Comparison of ENCODE assay signal across 8 mouse cellular contexts in the genomic region with DNA sequence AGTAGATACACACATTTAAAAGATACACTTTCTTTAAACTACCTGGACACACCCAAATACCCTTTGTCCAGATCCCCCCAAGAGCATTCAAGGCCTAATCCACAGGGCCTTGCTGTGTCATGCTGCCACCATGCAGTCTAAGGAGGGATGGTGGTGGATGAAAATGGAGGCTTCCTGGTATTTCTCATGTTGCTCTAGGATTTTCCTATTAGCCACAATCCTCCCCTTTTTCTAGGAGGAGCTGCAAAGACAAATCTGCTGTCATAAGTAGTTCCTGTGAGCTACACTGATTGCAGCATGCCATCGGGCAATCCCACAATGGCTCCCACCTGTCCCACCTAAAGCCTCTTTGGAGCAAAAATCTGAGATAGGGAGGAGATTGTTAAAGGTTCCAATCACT. TPM values are rescaled to one million over a fixed set of nuclear protein-coding genes. Genes with fewer than 3 reads are reported as not detected.
DNase-seq lines count a peak whose midpoint lies in the region; ATAC-seq and TF ChIP-seq lines count a peak whose summit lies in the region.
"Had no signal": no experiment of that assay in that cellular context is flagged by ENCODE, and none has a peak within 500 bp of the region (broad histone marks: within the 10 kb centered on the region; RNA-seq: fewer than 3 reads in every experiment).

No protein-coding gene starts in this region.

- H3K4me1 ChIP-seq in lung, embryonic 16.5 days (replicated peaks; ENCODE audit: control insufficient read depth, insufficient read depth, low read length) = peaks cover 32% of the 10 kb centered on the region
- H3K4me1 ChIP-seq in embryonic facial prominence, embryonic 14.5 days (ENCODE audit: control insufficient read depth, insufficient read depth, low read length) = peaks cover 22% of the 10 kb centered on the region
- peaks cover 28% of the 10 kb centered on the region for H3K4me1 ChIP-seq in limb, embryonic 14.5 days (ENCODE audit: control insufficient read depth, insufficient read depth, low read length)
- H3K4me1 ChIP-seq in stomach, embryonic 16.5 days (ENCODE audit: control insufficient read depth, insufficient read depth, low read length) = peaks cover 36% of the 10 kb centered on the region

- peak overlapping the region; percentile 88 for H3K4me2 ChIP-seq in lung, embryonic 16.5 days (ENCODE audit: low read depth, low read length)
- H3K4me2 ChIP-seq in embryonic facial prominence, embryonic 14.5 days (ENCODE audit: low read depth, low read length) = peak overlapping the region; percentile 92
- H3K4me2 ChIP-seq in limb, embryonic 14.5 days (replicated peaks; ENCODE audit: low read depth, low read length, severe bottlenecking) = peak overlapping the region; percentile 73
- peak overlapping the region; percentile 88 for H3K4me2 ChIP-seq in stomach, embryonic 16.5 days (ENCODE audit: low read depth, low read length)

- DNase-seq in lung, postnatal 10 days = no peak
- no peak for DNase-seq in embryonic facial prominence, embryonic 14.5 days (ENCODE audit: low spot score)
- DNase-seq in limb, embryonic 14.5 days (ENCODE audit: low spot score) = no peak
- no peak for DNase-seq in kidney, postnatal 14 days

- peaks cover 21% of the 10 kb centered on the region for H3K36me3 ChIP-seq in lung, embryonic 16.5 days (ENCODE audit: control insufficient read depth, insufficient read depth, low read length)
- peaks cover 39% of the 10 kb centered on the region for H3K36me3 ChIP-seq in embryonic facial prominence, embryonic 14.5 days (ENCODE audit: control insufficient read depth, insufficient read depth, low read length)
- H3K36me3 ChIP-seq in limb, embryonic 14.5 days (ENCODE audit: control insufficient read depth, insufficient read depth, low read length) = peaks cover 23% of the 10 kb centered on the region
- H3K36me3 ChIP-seq in stomach, embryonic 16.5 days (ENCODE audit: control insufficient read depth, insufficient read depth, low read length) = peaks cover 13% of the 10 kb centered on the region

- no peaks in the 10 kb centered on the region for H3K27me3 ChIP-seq in lung, embryonic 16.5 days (ENCODE audit: control insufficient read depth, insufficient read depth, low read depth, low read length)
- H3K27me3 ChIP-seq in embryonic facial prominence, embryonic 14.5 days (replicated peaks; ENCODE audit: control insufficient read depth, insufficient read depth, low read length) = no peaks in the 10 kb centered on the region
- H3K27me3 ChIP-seq in limb, embryonic 14.5 days (ENCODE audit: control insufficient read depth, insufficient read depth, low read length) = no peaks in the 10 kb centered on the region
- H3K27me3 ChIP-seq in stomach, embryonic 16.5 days (ENCODE audit: control insufficient read depth, insufficient read depth, low read length) = no peaks in the 10 kb centered on the region

- ATAC-seq in lung, embryonic 16.5 days (ENCODE audit: low read depth) = no peak
- ATAC-seq in embryonic facial prominence, embryonic 14.5 days (ENCODE audit: low read depth) = no peak
- no peak for ATAC-seq in limb, embryonic 14.5 days (ENCODE audit: low FRiP score, low read depth)
- ATAC-seq in stomach, embryonic 16.5 days (ENCODE audit: insufficient read depth, low FRiP score) = no peak
- no peak for ATAC-seq in megakaryocyte-erythroid progenitor cell, adult 5-6 weeks (replicated peaks; ENCODE audit: low FRiP score, low TSS enrichment, poor library complexity, severe bottlenecking)

- H3K9ac ChIP-seq in lung, embryonic 16.5 days (ENCODE audit: low read length) = peak overlapping the region; percentile 45
- peak overlapping the region; percentile 92 for H3K9ac ChIP-seq in embryonic facial prominence, embryonic 14.5 days (ENCODE audit: low read depth, low read length)
- peak overlapping the region; percentile 84 for H3K9ac ChIP-seq in limb, embryonic 14.5 days (ENCODE audit: low read depth, low read length, severe bottlenecking)
- H3K9ac ChIP-seq in stomach, embryonic 16.5 days (ENCODE audit: low read length) = peak overlapping the region; percentile 53

- no peak for TF ChIP-seq POLR2A in limb, embryonic 14.5 days (IDR thresholded peaks at IDR 0.05; ENCODE audit: borderline replicate concordance, extremely low read depth, insufficient read depth, insufficient read length)

- peak overlapping the region; percentile 95 for H3K4me3 ChIP-seq in lung, embryonic 16.5 days (ENCODE audit: low read length)
- H3K4me3 ChIP-seq in embryonic facial prominence, embryonic 14.5 days (ENCODE audit: low read depth, low read length) = peak overlapping the region; percentile 86
- H3K4me3 ChIP-seq in limb, embryonic 14.5 days (replicated peaks; ENCODE audit: low read length) = peak overlapping the region; percentile 75
- H3K4me3 ChIP-seq in stomach, embryonic 16.5 days (replicated peaks; ENCODE audit: low read length) = peak overlapping the region; percentile 89

- H3K27ac ChIP-seq in lung, embryonic 16.5 days (ENCODE audit: low read length) = 0 out of 2 replicates have a peak overlapping the region, but pooled peaks have one; percentile 21
- peak overlapping the region; percentile 96 for H3K27ac ChIP-seq in embryonic facial prominence, embryonic 14.5 days (replicated peaks; ENCODE audit: low read depth, low read length)
- H3K27ac ChIP-seq in limb, embryonic 14.5 days (replicated peaks; ENCODE audit: low read depth, low read length) = no peak overlapping the region
- peak overlapping the region; percentile 21 for H3K27ac ChIP-seq in stomach, embryonic 16.5 days (ENCODE audit: low read length)

- no peaks in the 10 kb centered on the region for H3K9me3 ChIP-seq in lung, embryonic 16.5 days (ENCODE audit: control insufficient read depth, low read length)
- H3K9me3 ChIP-seq in embryonic facial prominence, embryonic 14.5 days (ENCODE audit: control insufficient read depth, low read length) = no peaks in the 10 kb centered on the region
- no peaks in the 10 kb centered on the region for H3K9me3 ChIP-seq in limb, embryonic 14.5 days (ENCODE audit: control insufficient read depth, low read length)
- no peaks in the 10 kb centered on the region for H3K9me3 ChIP-seq in stomach, embryonic 16.5 days (replicated peaks; ENCODE audit: control insufficient read depth, low read length)

- WGBS in lung, embryonic 16.5 days = 5% methylated on average over 1 of the region's 1 CpGs
- WGBS in embryonic facial prominence, embryonic 14.5 days = 12% methylated on average over 1 of the region's 1 CpGs
- 21% methylated on average over 1 of the region's 1 CpGs for WGBS in limb, embryonic 14.5 days
- WGBS in stomach, embryonic 16.5 days = 4% methylated on average over 1 of the region's 1 CpGs

RNA-seq across cellular contexts. Expression of gene Cdc42se1, which starts 1.3 kb away (rescaled TPM):
- polyA plus RNA-seq in lung, embryonic 16.5 days (2015; fragmentation: Nextera tagmentation; extraction: Ambion mirVana) = 118 and 123 TPM in 2 replicates
- 111 and 125 TPM in 2 replicates for polyA plus RNA-seq in embryonic facial prominence, embryonic 14.5 days (2014; fragmentation: Nextera tagmentation; extraction: Ambion mirVana)
- 76.1 and 93.1 TPM in 2 replicates for polyA plus RNA-seq in limb, embryonic 14.5 days (2012; rRNA removed)
- polyA plus RNA-seq in limb, embryonic 14.5 days (2014; fragmentation: Nextera tagmentation; extraction: Ambion mirVana) = 119 and 126 TPM in 2 replicates
- 105 and 118 TPM in 2 replicates for polyA plus RNA-seq in stomach, embryonic 16.5 days (2015; fragmentation: Nextera tagmentation; extraction: Ambion mirVana)
- 69.0 and 127 TPM in 2 replicates for total RNA-seq in megakaryocyte-erythroid progenitor cell, adult 5-6 weeks (2014; fragmentation: Nextera tagmentation)
- 49.5 and 59.1 TPM in 2 replicates for total RNA-seq in megakaryocyte-erythroid progenitor cell, adult 5-6 weeks (2017)

RNA-seq across cellular contexts. Expression of gene Mllt11, which starts 4.8 kb away (rescaled TPM):
- polyA plus RNA-seq in lung, embryonic 16.5 days (2015; fragmentation: Nextera tagmentation; extraction: Ambion mirVana) = 12.0 TPM in 2 replicates
- 36.9 and 37.2 TPM in 2 replicates for polyA plus RNA-seq in embryonic facial prominence, embryonic 14.5 days (2014; fragmentation: Nextera tagmentation; extraction: Ambion mirVana)
- 38.5 and 42.4 TPM in 2 replicates for polyA plus RNA-seq in limb, embryonic 14.5 days (2012; rRNA removed)
- 16.7 and 17.4 TPM in 2 replicates for polyA plus RNA-seq in limb, embryonic 14.5 days (2014; fragmentation: Nextera tagmentation; extraction: Ambion mirVana)
- 16.2 and 16.6 TPM in 2 replicates for polyA plus RNA-seq in stomach, embryonic 16.5 days (2015; fragmentation: Nextera tagmentation; extraction: Ambion mirVana)
- 6.0 and 6.9 TPM in 2 replicates for total RNA-seq in megakaryocyte-erythroid progenitor cell, adult 5-6 weeks (2014; fragmentation: Nextera tagmentation)
- 1.9 and 3.6 TPM in 2 replicates for total RNA-seq in megakaryocyte-erythroid progenitor cell, adult 5-6 weeks (2017)

RNA-seq across cellular contexts. Expression of gene Gabpb2, which starts 9.5 kb away (rescaled TPM):
- 10.0 and 10.2 TPM in 2 replicates for polyA plus RNA-seq in lung, embryonic 16.5 days (2015; fragmentation: Nextera tagmentation; extraction: Ambion mirVana)
- polyA plus RNA-seq in embryonic facial prominence, embryonic 14.5 days (2014; fragmentation: Nextera tagmentation; extraction: Ambion mirVana) = 7.8 and 8.0 TPM in 2 replicates
- 26.2 and 26.4 TPM in 2 replicates for polyA plus RNA-seq in limb, embryonic 14.5 days (2012; rRNA removed)
- 9.7 and 11.5 TPM in 2 replicates for polyA plus RNA-seq in limb, embryonic 14.5 days (2014; fragmentation: Nextera tagmentation; extraction: Ambion mirVana)
- 10.9 and 11.5 TPM in 2 replicates for polyA plus RNA-seq in stomach, embryonic 16.5 days (2015; fragmentation: Nextera tagmentation; extraction: Ambion mirVana)
- total RNA-seq in megakaryocyte-erythroid progenitor cell, adult 5-6 weeks (2014; fragmentation: Nextera tagmentation) = 59.0 and 63.9 TPM in 2 replicates
- total RNA-seq in megakaryocyte-erythroid progenitor cell, adult 5-6 weeks (2017) = 59.2 and 64.2 TPM in 2 replicates

RNA-seq across cellular contexts. Expression of gene Gm128, which starts 14.2 kb away (rescaled TPM):
- 0.29 and 0.50 TPM in 2 replicates for polyA plus RNA-seq in lung, embryonic 16.5 days (2015; fragmentation: Nextera tagmentation; extraction: Ambion mirVana)
- 0.38 and 0.41 TPM in 2 replicates for polyA plus RNA-seq in embryonic facial prominence, embryonic 14.5 days (2014; fragmentation: Nextera tagmentation; extraction: Ambion mirVana)
- 0.87 and 0.89 TPM in 2 replicates for polyA plus RNA-seq in limb, embryonic 14.5 days (2012; rRNA removed)
- polyA plus RNA-seq in limb, embryonic 14.5 days (2014; fragmentation: Nextera tagmentation; extraction: Ambion mirVana) = 0.50 and 0.63 TPM in 2 replicates
- 0.25 and 0.52 TPM in 2 replicates for polyA plus RNA-seq in stomach, embryonic 16.5 days (2015; fragmentation: Nextera tagmentation; extraction: Ambion mirVana)
- 0.92 and 2.5 TPM in 2 replicates for total RNA-seq in megakaryocyte-erythroid progenitor cell, adult 5-6 weeks (2014; fragmentation: Nextera tagmentation)
- total RNA-seq in megakaryocyte-erythroid progenitor cell, adult 5-6 weeks (2017) = 0.27 TPM in 1 of 2 replicates, not detected in the other
- polyA plus RNA-seq: liver, adult 2 months had no signal

RNA-seq across cellular contexts. Expression of gene Bnipl, which starts 23.8 kb away (rescaled TPM):
- 4.6 and 5.7 TPM in 2 replicates for polyA plus RNA-seq in lung, embryonic 16.5 days (2015; fragmentation: Nextera tagmentation; extraction: Ambion mirVana)
- polyA plus RNA-seq in embryonic facial prominence, embryonic 14.5 days (2014; fragmentation: Nextera tagmentation; extraction: Ambion mirVana) = 6.1 and 6.9 TPM in 2 replicates
- 6.8 and 12.0 TPM in 2 replicates for polyA plus RNA-seq in limb, embryonic 14.5 days (2012; rRNA removed)
- 11.7 and 13.3 TPM in 2 replicates for polyA plus RNA-seq in limb, embryonic 14.5 days (2014; fragmentation: Nextera tagmentation; extraction: Ambion mirVana)
- polyA plus RNA-seq in stomach, embryonic 16.5 days (2015; fragmentation: Nextera tagmentation; extraction: Ambion mirVana) = 9.2 and 11.6 TPM in 2 replicates
- not detected in 2 replicates for total RNA-seq in megakaryocyte-erythroid progenitor cell, adult 5-6 weeks (2014; fragmentation: Nextera tagmentation)
- not detected in 2 replicates for total RNA-seq in megakaryocyte-erythroid progenitor cell, adult 5-6 weeks (2017)
- total RNA-seq: liver, adult 2 months had no signal
